Mouse (Mus musculus) midbrain, embryonic 11.5 days (tissue): Measurements from ENCODE around the gene Palb2. TPM values are rescaled to one million over a fixed set of nuclear protein-coding genes. Genes with fewer than 3 reads are reported as not detected.
"Not testable (repeated sequence)": the region's sequence is repeated elsewhere in the genome, so short reads cannot be mapped to it uniquely, and the experiment has no call there.

Experiments used
- ATAC-seq: fragments of 200-750 bp; cut with Nextera tagmentation; 2 replicates; pipeline ENCODE4 v1.8.0; 2017; ENCODE audit warnings: moderate TSS enrichment, moderate library complexity; ENCODE audit not compliant: low FRiP score
- DNase-seq: peaks from one replicate; pipeline ENCODE4 v3.0.0; 2015; ENCODE audit warnings: low spot score; ENCODE audit errors: missing footprints
- H3K27ac ChIP-seq: fragments of 300-500 bp; sonication (generic); 2 replicates; pipeline ENCODE4 v1.5.1; 2014; ENCODE audit warnings: low read depth, low read length
- H3K27me3 ChIP-seq: fragments of 300-500 bp; sonication (generic); 2 replicates; pipeline ENCODE4 v1.6.1; 2014; ENCODE audit warnings: mild to moderate bottlenecking, low read length, moderate library complexity, mixed read lengths; ENCODE audit not compliant: control insufficient read depth, insufficient read depth
- H3K36me3 ChIP-seq: fragments of 300-500 bp; sonication (generic); 2 replicates; pipeline ENCODE4 v1.6.1; 2014; ENCODE audit warnings: mild to moderate bottlenecking, low read length, moderate library complexity, mixed read lengths; ENCODE audit not compliant: control insufficient read depth, insufficient read depth
- H3K4me1 ChIP-seq: fragments of 300-500 bp; sonication (generic); 2 replicates; pipeline ENCODE4 v1.6.1; 2014; ENCODE audit warnings: low read length; ENCODE audit not compliant: control insufficient read depth, insufficient read depth
- H3K4me2 ChIP-seq: fragments of 300-500 bp; sonication (generic); 2 replicates; pipeline ENCODE4 v1.6.1; 2014; ENCODE audit warnings: mild to moderate bottlenecking, moderate library complexity
- H3K4me3 ChIP-seq: fragments of 300-500 bp; sonication (generic); 2 replicates; pipeline ENCODE4 v1.5.1; 2014; ENCODE audit warnings: low read depth, low read length
- H3K9ac ChIP-seq: fragments of 300-500 bp; sonication (generic); 2 replicates; pipeline ENCODE4 v1.6.1; 2014; ENCODE audit warnings: low read length
- H3K9me3 ChIP-seq: fragments of 300-500 bp; sonication (generic); 2 replicates; pipeline ENCODE4 v1.6.1; 2016; ENCODE audit warnings: low read length; ENCODE audit not compliant: control insufficient read depth
- WGBS: fragments of 180-500 bp; shearing (Covaris S2); extraction: QIAGEN DNeasy Blood & Tissue Kit; methylation state at CpG from one replicate; pipeline ENCODE4 v1.1.7; 2014; 5-methylcytosine and 5-hydroxymethylcytosine counted together
- polyA plus RNA-seq: library from polyadenylated mRNA; unstranded; fragments of >200 nt; fragmentation: Nextera tagmentation; extraction: Ambion mirVana; gene quantifications from 2 replicates; pipeline ENCODE4 v1.2.1, GENCODE M21; 2014

The Palb2 gene
- polyA plus RNA-seq, 1 experiment from 2014 or later: 19.0 TPM

DNA sequence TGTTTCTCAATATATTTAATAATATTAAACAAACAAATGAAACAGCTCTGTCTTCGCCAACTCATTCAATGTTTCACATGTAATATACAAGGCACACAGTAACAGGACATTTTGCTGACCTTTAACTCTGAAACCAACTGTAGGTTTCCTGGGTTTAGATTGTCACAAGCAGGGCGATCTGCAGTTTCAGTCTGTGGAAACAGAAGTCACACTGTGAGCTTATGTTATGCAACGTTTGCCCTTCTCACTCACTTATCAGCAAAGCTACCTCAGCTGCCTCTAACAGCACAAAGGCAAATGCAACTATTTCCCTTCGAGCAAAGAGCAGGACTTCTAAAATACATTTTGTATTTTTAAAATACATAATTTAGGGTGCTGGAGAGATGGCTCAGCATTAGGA is 9.3 kb downstream of the Palb2 start:
- no peak overlapping the region for H3K9ac ChIP-seq
- WGBS: 85% methylated on average over 4 of the region's 4 CpGs
- DNase-seq (no peak), ATAC-seq (no peak)
- no peaks in the 10 kb centered on the region for H3K4me1 ChIP-seq
- H3K9me3 ChIP-seq: no peaks in the 10 kb centered on the region
- H3K27me3 ChIP-seq: no peaks in the 10 kb centered on the region
- no peak overlapping the region for H3K4me2 ChIP-seq
- H3K36me3 ChIP-seq: peaks cover 14% of the 10 kb centered on the region
- H3K4me3 ChIP-seq: no peak overlapping the region
- H3K27ac ChIP-seq: no peak overlapping the region

DNA sequence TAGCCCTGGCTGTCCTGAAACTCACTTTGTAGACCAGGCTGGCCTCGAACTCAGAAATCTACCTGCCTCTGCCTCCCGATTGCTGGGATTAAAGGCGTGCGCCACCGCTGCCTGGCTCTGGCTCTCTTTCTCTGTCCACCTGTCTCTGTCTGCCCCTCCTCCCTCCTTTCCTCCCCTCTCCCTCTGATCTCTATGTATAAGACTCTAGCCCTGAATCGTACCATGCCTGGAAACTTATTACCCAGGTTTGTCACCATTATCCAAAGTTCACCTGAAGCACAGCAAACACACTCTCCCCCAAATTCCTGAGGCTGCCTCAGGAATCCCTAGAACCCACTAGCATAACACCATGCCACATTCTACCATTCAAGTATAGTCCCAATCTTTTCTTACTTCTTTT is 24.6 kb downstream of the Palb2 start:
- no peak overlapping the region for H3K9ac ChIP-seq
- H3K4me3 ChIP-seq: no peak overlapping the region
- H3K9me3 ChIP-seq: no peaks in the 10 kb centered on the region
- no peak overlapping the region for H3K4me2 ChIP-seq
- no peak overlapping the region for H3K27ac ChIP-seq
- ATAC-seq: no peak
- DNase-seq: no peak
- H3K36me3 ChIP-seq: 0 out of 2 replicates have a peak, but pooled peaks cover 4% of the 10 kb centered on the region
- no peaks in the 10 kb centered on the region for H3K4me1 ChIP-seq
- 98% methylated on average over 6 of the region's 6 CpGs for WGBS
- no peaks in the 10 kb centered on the region for H3K27me3 ChIP-seq

DNA sequence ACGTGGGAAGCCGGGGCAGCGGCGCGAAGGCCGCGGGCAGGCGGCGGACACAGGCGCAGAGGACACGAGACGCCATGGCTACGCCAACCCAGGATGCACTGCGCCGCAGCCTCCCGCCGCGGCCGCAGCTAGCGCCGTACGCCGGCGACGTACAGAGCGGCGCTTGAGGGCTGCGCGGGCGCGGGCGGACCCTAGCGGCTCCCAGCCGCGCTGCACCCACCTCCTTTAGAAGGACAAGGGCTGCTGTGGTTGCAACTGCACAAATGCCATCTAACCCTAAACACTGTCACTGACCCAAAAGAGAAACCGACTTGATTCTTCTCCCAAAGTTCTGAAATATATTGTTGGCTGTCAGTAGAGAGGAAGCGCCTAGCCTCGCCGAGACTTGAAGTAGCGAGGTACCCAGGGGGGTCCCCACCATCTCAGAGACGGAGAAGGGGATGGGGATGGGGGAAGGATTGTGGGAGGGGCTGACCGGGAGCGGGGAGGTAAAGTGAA is 31.0 kb downstream of the Palb2 start, which contains the start of gene Ndufab1:
Gene Ndufab1, minus strand, starts transcription at position 140 of the 498 bp plus-strand sequence.
- peak within 1 kb of the TSS; percentile 86 for H3K9ac ChIP-seq
- peak within 1 kb of the TSS; percentile 71 for H3K4me2 ChIP-seq
- WGBS: under 1% methylated on average over 41 of the region's 43 CpGs
- H3K4me3 ChIP-seq: peak within 1 kb of the TSS; percentile 70
- no peak within 1 kb of the TSS; the same call in 1 of the 2 replicates for H3K27ac ChIP-seq
- DNase-seq (peak; percentile 98), ATAC-seq (peak; percentile 99)
- peaks cover 9% of the 10 kb centered on the region; the same call in 1 of the 2 replicates for H3K4me1 ChIP-seq
- no peaks in the 10 kb centered on the region for H3K9me3 ChIP-seq
- H3K27me3 ChIP-seq: no peaks in the 10 kb centered on the region
- H3K36me3 ChIP-seq: peaks cover 2% of the 10 kb centered on the region; the same call in 1 of the 2 replicates

DNA sequence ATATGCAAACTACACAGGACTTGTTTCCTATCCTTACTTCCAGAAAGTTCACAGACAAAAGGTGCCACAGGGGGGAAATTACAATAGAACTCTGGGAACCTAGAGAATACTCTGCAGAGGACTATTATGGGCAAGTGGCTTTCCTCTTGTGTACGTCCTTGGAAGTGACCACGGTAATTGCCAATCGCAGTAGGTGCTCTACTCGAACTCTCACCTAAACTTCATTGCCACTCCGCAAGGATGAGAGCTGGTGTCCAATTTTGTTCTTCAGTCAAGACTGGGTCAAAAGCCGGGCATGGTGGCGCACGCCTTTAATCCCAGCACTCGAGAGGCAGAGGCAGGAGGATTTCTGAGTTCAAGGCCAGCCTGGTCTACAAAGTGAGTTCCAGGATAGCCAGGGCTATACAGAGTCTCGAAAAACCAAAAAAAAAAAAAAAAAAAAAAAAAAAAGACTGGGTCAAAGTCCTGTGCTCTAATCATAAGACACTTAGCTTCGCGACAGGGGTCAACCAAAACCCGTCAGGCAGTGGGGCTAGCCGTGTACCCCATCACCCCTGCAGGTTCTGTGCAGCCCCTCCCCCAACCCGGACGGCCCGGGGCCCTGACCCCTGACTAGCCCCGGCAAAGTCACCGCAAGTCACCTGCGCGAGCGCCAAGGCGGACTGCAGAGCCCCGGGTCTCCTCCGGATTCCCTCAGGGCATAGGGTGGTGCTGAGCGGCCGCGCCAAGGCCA is 31.6 kb downstream of the Palb2 start:
- Histone ChIP-seq H3K9ac (peak overlapping the region; percentile 86), H3K4me3 (peak overlapping the region; percentile 70), H3K4me2 (peak overlapping the region; percentile 71)
- H3K36me3 ChIP-seq, H3K27me3 ChIP-seq, H3K27ac ChIP-seq, H3K4me1 ChIP-seq, H3K9me3 ChIP-seq: not testable (repeated sequence)
- peak; percentile 86 for ATAC-seq
- WGBS: 10% methylated on average over 24 of the region's 28 CpGs
- peak; percentile 95 for DNase-seq

DNA sequence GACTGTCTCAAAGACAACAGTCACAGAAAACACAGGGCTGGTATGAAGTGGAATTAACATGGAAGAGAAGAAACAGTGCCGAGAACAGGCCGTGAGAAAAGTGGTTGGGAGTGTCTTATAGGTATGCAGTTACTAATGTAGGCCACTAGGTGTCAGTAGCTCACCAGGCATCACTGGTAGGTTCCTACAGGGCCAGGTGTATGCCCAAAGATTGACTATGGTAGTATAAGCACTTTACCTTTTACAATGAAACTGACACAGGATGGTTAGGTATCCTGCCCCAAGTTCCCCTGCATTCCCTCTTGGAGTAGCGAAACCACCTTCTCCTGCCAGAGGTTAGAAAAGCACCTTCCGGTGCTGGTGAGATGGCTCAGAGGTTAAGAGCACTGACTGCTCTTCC is 33.6 kb downstream of the Palb2 start:
- H3K9me3 ChIP-seq: no peaks in the 10 kb centered on the region
- no peak for ATAC-seq
- peaks cover 12% of the 10 kb centered on the region for H3K36me3 ChIP-seq
- H3K27me3 ChIP-seq: no peaks in the 10 kb centered on the region
- DNase-seq: peak; percentile 87
- no peak overlapping the region for H3K27ac ChIP-seq
- peaks cover 9% of the 10 kb centered on the region; the same call in 1 of the 2 replicates for H3K4me1 ChIP-seq
- H3K9ac ChIP-seq: no peak overlapping the region
- no peak overlapping the region for H3K4me3 ChIP-seq
- H3K4me2 ChIP-seq: no peak overlapping the region
- 74% methylated on average over 4 of the region's 4 CpGs for WGBS

DNA sequence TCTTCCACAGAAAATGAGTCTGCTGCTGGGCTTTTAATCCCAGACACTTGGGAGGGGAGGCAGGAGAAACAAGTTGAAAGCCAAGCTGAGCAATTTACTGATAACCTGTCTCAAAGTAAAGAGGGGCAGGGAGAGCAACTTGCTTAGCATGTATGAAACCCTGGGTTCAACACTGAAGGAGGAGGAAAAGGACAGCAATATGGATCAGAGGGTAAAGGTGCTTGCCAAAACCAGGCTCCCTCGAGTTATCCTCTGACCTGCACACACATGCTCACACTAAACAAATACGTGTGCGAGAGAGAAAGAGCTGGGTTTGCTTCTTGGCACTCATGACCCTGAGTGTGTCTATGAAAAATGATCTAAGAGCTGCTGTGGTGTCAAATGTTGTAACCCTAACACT is 34.8 kb downstream of the Palb2 start:
- WGBS: 98% methylated on average over 3 of the region's 3 CpGs
- H3K27ac ChIP-seq: no peak overlapping the region
- no peak for DNase-seq
- H3K36me3 ChIP-seq: peaks cover 12% of the 10 kb centered on the region
- no peak overlapping the region for H3K9ac ChIP-seq
- H3K4me1 ChIP-seq: peaks cover 9% of the 10 kb centered on the region; the same call in 1 of the 2 replicates
- H3K27me3 ChIP-seq: no peaks in the 10 kb centered on the region
- H3K4me2 ChIP-seq: no peak overlapping the region
- no peak for ATAC-seq
- H3K9me3 ChIP-seq: no peaks in the 10 kb centered on the region
- no peak overlapping the region for H3K4me3 ChIP-seq

DNA sequence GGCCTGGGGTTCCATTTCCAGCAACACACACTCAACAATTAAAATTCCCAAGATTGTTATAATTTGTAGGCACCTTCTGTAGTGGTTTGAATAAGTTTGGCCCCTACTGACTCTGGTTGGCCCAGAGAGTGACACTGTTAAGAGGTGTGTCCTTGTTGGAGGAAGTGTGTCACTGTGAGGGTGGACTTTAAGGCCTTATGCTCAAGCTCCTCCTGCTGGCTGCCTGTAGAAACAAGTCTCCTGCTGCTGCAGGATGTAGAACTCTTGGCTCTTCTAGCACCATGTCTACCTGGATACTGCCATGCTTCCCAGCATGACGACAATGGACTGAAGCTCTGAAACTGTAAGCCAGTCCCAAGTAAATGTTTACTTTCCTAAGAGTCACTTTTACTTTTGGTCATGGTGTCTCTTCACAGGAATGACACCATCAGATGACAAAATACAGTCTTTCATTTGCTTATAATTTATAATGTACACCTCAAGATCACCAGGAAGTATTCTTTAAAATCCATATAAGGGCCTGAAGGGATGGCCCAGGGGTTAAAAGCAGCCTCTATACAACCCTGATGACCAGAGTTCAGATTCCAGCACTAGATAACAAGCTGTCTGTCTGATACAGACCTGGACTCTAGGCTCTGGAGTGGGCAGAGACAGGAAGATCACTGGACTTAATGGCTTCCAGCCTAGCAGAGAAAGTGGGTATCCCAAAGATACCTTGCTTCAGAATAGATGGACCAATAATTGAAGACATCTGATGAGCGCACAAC is 38.0 kb downstream of the Palb2 start:
- Histone ChIP-seq H3K27ac (no peak overlapping the region), H3K4me2 (no peak overlapping the region), H3K4me3 (no peak overlapping the region), H3K9me3 (no peaks in the 10 kb centered on the region), H3K9ac (no peak overlapping the region), H3K4me1 (no peaks in the 10 kb centered on the region), H3K36me3 (peaks cover 28% of the 10 kb centered on the region), H3K27me3 (no peaks in the 10 kb centered on the region)
- DNase-seq (peak; percentile 74), ATAC-seq (no peak)
- 94% methylated on average over 2 of the region's 2 CpGs for WGBS

DNA sequence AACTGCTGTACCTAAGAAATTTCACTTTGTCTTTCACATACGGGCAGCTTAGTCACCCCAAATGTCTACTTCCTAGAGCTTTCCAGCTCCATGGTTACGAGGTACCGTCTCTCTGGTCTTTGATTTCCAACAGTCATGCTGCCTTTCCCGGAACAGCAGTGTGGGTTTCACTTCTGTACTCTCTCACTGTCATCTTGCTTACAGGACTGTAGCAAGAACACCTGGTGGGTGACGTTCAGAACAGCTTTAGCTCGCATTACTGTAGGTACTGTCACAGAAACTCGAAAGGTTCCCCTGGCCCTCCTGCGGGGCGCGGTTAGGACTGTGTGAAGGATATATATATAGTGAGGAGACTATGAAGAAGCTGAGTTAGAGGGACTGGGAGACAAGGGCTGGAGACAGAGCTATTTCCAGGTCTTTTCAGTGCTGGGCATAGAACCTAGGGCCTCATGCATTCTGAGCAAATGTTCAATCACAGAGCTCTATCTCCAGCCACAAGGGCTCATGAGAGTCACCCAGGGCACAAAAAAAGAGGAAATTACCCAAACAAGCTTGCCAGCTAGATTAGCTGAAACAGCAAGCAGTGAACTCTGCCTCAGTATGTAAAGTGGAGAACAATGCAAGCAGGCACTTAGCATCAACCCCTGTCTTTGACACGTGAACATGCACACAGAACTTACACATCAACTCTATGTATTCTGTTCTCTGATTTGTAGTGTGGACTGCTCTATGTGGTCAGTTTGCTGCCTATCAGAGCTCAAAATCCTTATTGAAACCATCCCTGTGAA is 45.4 kb downstream of the Palb2 start:
- no peak overlapping the region for H3K4me2 ChIP-seq
- DNase-seq (peak; percentile 81), ATAC-seq (no peak)
- H3K9ac ChIP-seq: no peak overlapping the region
- H3K4me3 ChIP-seq: no peak overlapping the region
- H3K27me3 ChIP-seq: no peaks in the 10 kb centered on the region
- 92% methylated on average over 11 of the region's 11 CpGs for WGBS
- H3K36me3 ChIP-seq: peaks cover 17% of the 10 kb centered on the region
- H3K4me1 ChIP-seq: no peaks in the 10 kb centered on the region
- no peak overlapping the region for H3K27ac ChIP-seq
- H3K9me3 ChIP-seq: no peaks in the 10 kb centered on the region
